Mouse (Mus musculus) C2C12 (cell line): ENCODE data around the gene Tmem178. TPM values are rescaled to one million over a fixed set of nuclear protein-coding genes. Genes with fewer than 3 reads are reported as not detected.

Source experiments
- H3K27me3 ChIP-seq: one replicate; pipeline ENCODE4 v1.6.1; 2011; ENCODE audit not compliant: control insufficient read depth, insufficient read depth, insufficient read length
- H3K36me3 ChIP-seq: one replicate; pipeline ENCODE4 v1.6.1; 2011; ENCODE audit not compliant: control insufficient read depth, insufficient read depth
- H3K4me3 ChIP-seq: one replicate; pipeline ENCODE4 v1.5.1; 2011; ENCODE audit warnings: mild to moderate bottlenecking, control low read depth; ENCODE audit not compliant: poor library complexity, insufficient read depth, severe bottlenecking
- H3K79me2 ChIP-seq: one replicate; pipeline ENCODE4 v1.6.1; 2011; ENCODE audit not compliant: control insufficient read depth, insufficient read depth
- H3K79me3 ChIP-seq: one replicate; pipeline ENCODE4 v1.6.1; 2011; ENCODE audit warnings: low read depth, control low read depth
- H3ac ChIP-seq: one replicate; pipeline ENCODE3; 2011; ENCODE audit warnings: low read depth; ENCODE audit not compliant: control insufficient read depth, insufficient read length
- CEBPB ChIP-seq: IDR thresholded peaks from one replicate; pipeline ENCODE4 v1.6.1; 2011; ENCODE audit warnings: low read depth, mild to moderate bottlenecking, control low read depth, moderate library complexity
- CTCF ChIP-seq: IDR thresholded peaks from one replicate; pipeline ENCODE4 v1.5.1; 2011; ENCODE audit not compliant: control insufficient read depth, insufficient read depth, insufficient read length
- FOSL1 ChIP-seq: IDR thresholded peaks from one replicate; pipeline ENCODE4 v1.8.0; 2011; ENCODE audit warnings: mild to moderate bottlenecking, low read length; ENCODE audit not compliant: poor library complexity, insufficient read depth, severe bottlenecking
- MAX ChIP-seq: IDR thresholded peaks from one replicate; pipeline ENCODE4 v1.6.1; 2011; ENCODE audit warnings: mild to moderate bottlenecking, control low read depth
- MYOD1 ChIP-seq: IDR thresholded peaks from one replicate; pipeline ENCODE4 v1.6.1; 2011; ENCODE audit warnings: low read depth; ENCODE audit not compliant: control insufficient read depth, insufficient read length
- MYOG ChIP-seq: IDR thresholded peaks from one replicate; pipeline ENCODE4 v1.6.1; 2011; ENCODE audit not compliant: control insufficient read depth, insufficient read length; ENCODE audit errors: extremely low read depth
- USF1 ChIP-seq: IDR thresholded peaks from one replicate; pipeline ENCODE4 v1.6.1; 2011; ENCODE audit warnings: low read depth, mild to moderate bottlenecking, control low read depth, moderate library complexity
- polyA plus RNA-seq: library from polyadenylated mRNA; unstranded; fragments of >200 nt; fragmentation: generic; extraction: Trizol; gene quantifications from one replicate; pipeline ENCODE4 v1.2.1, GENCODE M21; 2012; ENCODE audit warnings: missing spikeins

The Tmem178 gene
- polyA plus RNA-seq, 1 experiment, result not detected

- TF ChIP-seq CEBPB, result no peak
- TF ChIP-seq MYOD1, result no peak
- TF ChIP-seq MAX, result no peak
- no peak for TF ChIP-seq FOSL1
- Histone ChIP-seq H3K4me3 (no peak overlapping the region), H3K36me3 (peaks cover 14% of the 10 kb centered on the region), H3K79me2 (no peaks in the 10 kb centered on the region), H3K27me3 (no peaks in the 10 kb centered on the region), H3K79me3 (no peaks in the 10 kb centered on the region), H3ac (no peak overlapping the region)
Measured at GRCm38 (mm10) chr17:81031830-81032442, 87.5 kb downstream of the Tmem178 start.

GRCm38 (mm10) chr17:81032957-81033356 is 88.5 kb downstream of the Tmem178 start:
- TF ChIP-seq MYOG, result no peak

DNA sequence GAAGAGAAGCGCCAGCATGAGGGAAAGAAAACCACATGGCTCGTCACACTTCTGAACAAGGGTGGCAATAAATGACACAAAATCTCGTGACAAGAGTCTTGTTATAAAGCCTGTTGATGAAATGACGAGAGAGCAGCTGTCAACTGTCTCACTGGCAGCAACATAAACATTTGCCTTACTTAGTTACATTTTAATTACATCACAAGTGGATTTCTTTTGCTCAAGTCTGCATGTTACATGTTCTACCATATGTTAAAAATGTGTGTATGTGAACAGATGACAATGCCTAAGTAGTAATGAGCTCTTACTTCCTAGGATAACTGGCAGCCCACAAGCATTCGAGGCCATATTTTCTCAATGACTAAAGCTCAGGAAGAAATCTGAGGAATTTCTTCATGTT is 90.9 kb downstream of the Tmem178 start:
- TF ChIP-seq CEBPB, result no peak
- TF ChIP-seq MYOD1, result no peak
- no peak for TF ChIP-seq FOSL1
- no peak for TF ChIP-seq MAX
- no peak for TF ChIP-seq CTCF
- no peak for TF ChIP-seq USF1
- TF ChIP-seq MYOG, result no peak
- H3K79me3 ChIP-seq, result no peaks in the 10 kb centered on the region
- H3K4me3 ChIP-seq, result no peak overlapping the region
- no peaks in the 10 kb centered on the region for H3K79me2 ChIP-seq
- H3K36me3 ChIP-seq, result peaks cover 20% of the 10 kb centered on the region
- no peaks in the 10 kb centered on the region for H3K27me3 ChIP-seq
- H3ac ChIP-seq, result no peak overlapping the region

More at GRCm38 (mm10) chr17:81032957-81033356, 88.5 kb downstream of the Tmem178 start:
- Histone ChIP-seq H3K36me3 (peaks cover 14% of the 10 kb centered on the region), H3K79me3 (no peaks in the 10 kb centered on the region), H3K4me3 (no peak overlapping the region), H3K79me2 (no peaks in the 10 kb centered on the region), H3ac (no peak overlapping the region), H3K27me3 (no peaks in the 10 kb centered on the region)

DNA sequence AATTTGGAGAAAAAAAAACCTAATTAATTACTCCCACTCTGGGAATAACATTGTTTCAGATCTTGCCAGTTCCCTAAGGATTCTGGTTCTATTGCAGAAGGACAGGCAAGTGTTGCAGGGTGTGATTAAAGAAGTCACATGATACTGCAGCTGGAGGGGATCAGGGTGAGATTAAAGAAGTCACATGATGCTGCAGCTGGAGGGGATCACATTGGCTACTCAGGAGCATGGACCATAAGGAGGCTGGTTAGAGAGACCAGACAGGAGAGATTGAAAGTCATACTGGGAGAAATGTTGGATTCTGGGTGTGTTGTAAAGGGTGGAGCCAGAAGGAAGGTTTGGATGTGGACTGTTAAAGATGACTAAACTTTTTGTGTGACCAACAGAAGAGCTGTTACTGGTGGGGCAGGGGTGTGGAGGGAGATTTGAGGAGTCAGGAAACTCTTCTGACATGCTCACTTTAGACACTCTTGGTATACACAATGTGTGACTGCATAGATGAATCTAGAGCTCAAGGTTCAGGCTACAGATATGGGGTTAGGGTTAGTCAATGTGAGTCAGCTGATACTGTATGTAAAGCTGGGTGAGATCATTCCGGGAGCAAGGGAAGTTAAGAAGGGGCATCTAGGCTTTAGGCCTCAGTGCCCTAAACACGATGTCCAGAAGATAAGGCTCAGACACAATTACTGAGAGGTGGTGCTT is 94.4 kb downstream of the Tmem178 start:
- H3K79me3 ChIP-seq, result no peaks in the 10 kb centered on the region
- no peak for TF ChIP-seq MAX
- no peak for TF ChIP-seq CEBPB
- TF ChIP-seq CTCF, result no peak
- TF ChIP-seq FOSL1, result no peak
- no peak for TF ChIP-seq MYOD1
- no peak for TF ChIP-seq USF1
- no peak for TF ChIP-seq MYOG
- no peaks in the 10 kb centered on the region for H3K27me3 ChIP-seq
- no peaks in the 10 kb centered on the region for H3K79me2 ChIP-seq
- peaks cover 12% of the 10 kb centered on the region for H3K36me3 ChIP-seq
- no peak overlapping the region for H3K4me3 ChIP-seq
- H3ac ChIP-seq, result no peak overlapping the region

GRCm38 (mm10) chr17:81041662-81042061 is 97.2 kb downstream of the Tmem178 start:
- no peaks in the 10 kb centered on the region for H3K27me3 ChIP-seq
- TF ChIP-seq FOSL1 (no peak), CTCF (no peak), MAX (no peak), MYOG (no peak), MYOD1 (no peak), CEBPB (no peak), USF1 (no peak)
- no peak overlapping the region for H3K4me3 ChIP-seq
- H3K36me3 ChIP-seq, result peaks cover 6% of the 10 kb centered on the region
- H3K79me3 ChIP-seq, result no peaks in the 10 kb centered on the region
- H3K79me2 ChIP-seq, result no peaks in the 10 kb centered on the region
- H3ac ChIP-seq, result no peak overlapping the region

DNA sequence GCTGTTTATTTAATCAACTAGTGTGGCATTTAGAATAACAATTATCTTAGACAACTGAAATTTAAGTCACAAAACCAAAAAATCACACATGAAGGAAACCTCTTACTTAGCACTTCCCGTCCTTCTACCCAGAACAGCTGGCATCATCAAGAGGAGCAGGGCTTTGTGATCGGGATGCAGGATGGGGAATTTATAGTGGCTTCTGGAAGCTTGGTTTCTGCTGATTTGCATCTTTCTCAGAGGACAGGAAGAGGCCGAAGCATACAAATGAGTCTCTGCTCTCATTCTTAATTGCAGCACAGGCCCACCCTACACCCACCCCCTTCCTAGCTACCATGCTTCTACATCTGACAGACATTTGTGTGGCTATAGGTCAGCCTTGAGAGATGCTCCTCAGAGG is 99.9 kb downstream of the Tmem178 start:
- H3K79me2 ChIP-seq, result no peaks in the 10 kb centered on the region
- no peak overlapping the region for H3ac ChIP-seq
- TF ChIP-seq MYOD1, result no peak
- H3K27me3 ChIP-seq, result no peaks in the 10 kb centered on the region
- no peaks in the 10 kb centered on the region for H3K36me3 ChIP-seq
- H3K4me3 ChIP-seq, result no peak overlapping the region
- no peaks in the 10 kb centered on the region for H3K79me3 ChIP-seq
